Mouse (Mus musculus): Measurements from ENCODE around the gene Meis2.
A peak's percentile ranks its signal among the peaks of the same experiment; 100 is the strongest.

Meis2 gene

GRCm38 (mm10) chr2:115857123-115858080 is 208.2 kb downstream of the Meis2 start:
- DNase-seq (ENCODE audit: low read depth, low spot score) = no peak

- DNase-seq (ENCODE audit: low read depth, low spot score) = no peak
These were observed 209.1 kb downstream of the Meis2 start for GRCm38 (mm10) chr2:115856401-115857073.

GRCm38 (mm10) chr2:115855511-115856400 is 209.9 kb downstream of the Meis2 start:
- DNase-seq (ENCODE audit: low read depth, low spot score) = peak; percentile 88

- DNase-seq (ENCODE audit: low read depth, low spot score) = no peak
These were observed 210.8 kb downstream of the Meis2 start for GRCm38 (mm10) chr2:115854828-115855311.

- no peak for DNase-seq (ENCODE audit: low read depth, low spot score)
These were observed 211.4 kb downstream of the Meis2 start for GRCm38 (mm10) chr2:115854007-115854827.

- no peak for DNase-seq (ENCODE audit: low read depth, low spot score)
These were observed 212.4 kb downstream of the Meis2 start for GRCm38 (mm10) chr2:115853221-115853620.

GRCm38 (mm10) chr2:115852615-115853014 is 213.0 kb downstream of the Meis2 start:
- peak; percentile 63 for DNase-seq (ENCODE audit: low read depth, low spot score)

- DNase-seq (ENCODE audit: low read depth, low spot score) = no peak
These were observed 213.5 kb downstream of the Meis2 start for GRCm38 (mm10) chr2:115852109-115852508.

- DNase-seq (ENCODE audit: low read depth, low spot score) = no peak
These were observed 214.7 kb downstream of the Meis2 start for GRCm38 (mm10) chr2:115850961-115851360.

- no peak for DNase-seq (ENCODE audit: low read depth, low spot score)
These were observed 222.8 kb downstream of the Meis2 start for GRCm38 (mm10) chr2:115842821-115843220.

- no peak for DNase-seq (ENCODE audit: low read depth, low spot score)
These were observed 229.6 kb downstream of the Meis2 start for GRCm38 (mm10) chr2:115836034-115836433.

GRCm38 (mm10) chr2:115822361-115822760 is 243.3 kb downstream of the Meis2 start:
- DNase-seq (ENCODE audit: low read depth, low spot score) = no peak

- DNase-seq (ENCODE audit: low read depth, low spot score) = no peak
These were observed 247.7 kb downstream of the Meis2 start for GRCm38 (mm10) chr2:115817959-115818358.

GRCm38 (mm10) chr2:115813721-115814120 is 251.9 kb downstream of the Meis2 start:
- DNase-seq (ENCODE audit: low read depth, low spot score) = no peak

GRCm38 (mm10) chr2:115813316-115813715 is 252.3 kb downstream of the Meis2 start:
- DNase-seq (ENCODE audit: low read depth, low spot score) = no peak

All from ZHBTc4 (cell line).